Mouse (Mus musculus) ES-E14 (cell line): ENCODE measurements around the gene 1110032F04Rik.
"Not testable (repeated sequence)": the region's sequence is repeated elsewhere in the genome, so short reads cannot be mapped to it uniquely, and the experiment has no call there.

Experiments
- CHD2 ChIP-seq: IDR thresholded peaks from 2 replicates; pipeline ENCODE4 v1.6.1; 2014; ENCODE audit warnings: mild to moderate bottlenecking, low read depth, low read length, inconsistent platforms
- HCFC1 ChIP-seq: IDR thresholded peaks from 2 replicates; pipeline ENCODE4 v1.6.1; 2012; ENCODE audit warnings: low read length, inconsistent platforms, borderline replicate concordance; ENCODE audit not compliant: insufficient read depth
- ZC3H11A ChIP-seq: IDR thresholded peaks from 2 replicates; pipeline ENCODE4 v1.6.1; 2012; ENCODE audit warnings: low read depth, mild to moderate bottlenecking, inconsistent platforms, low read length, borderline replicate concordance
- ZNF384 ChIP-seq: IDR thresholded peaks from 2 replicates; pipeline ENCODE4 v1.6.1; 2012; ENCODE audit warnings: low read depth, low read length, inconsistent platforms

DNA sequence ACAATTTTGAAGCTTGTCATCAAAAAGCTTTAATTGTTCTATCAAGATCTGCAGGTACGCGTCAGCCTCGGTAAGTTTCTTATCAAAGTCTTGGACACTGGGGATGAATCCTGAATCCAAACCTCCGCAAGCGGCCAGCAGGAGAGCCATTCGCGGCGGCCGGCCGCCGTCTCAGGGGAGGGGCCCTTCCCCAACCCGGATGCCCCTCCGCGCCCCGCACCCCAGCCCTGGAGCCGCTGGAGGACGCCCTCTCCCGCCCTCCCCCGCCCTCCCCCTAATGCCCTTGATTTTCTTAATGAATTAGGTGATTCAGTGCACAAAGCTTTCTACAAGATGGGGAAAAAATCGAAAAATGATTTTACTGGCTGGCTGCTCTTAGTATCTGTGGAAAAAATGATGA lies 33.2 kb downstream of the 1110032F04Rik start:
- not testable (repeated sequence) for TF ChIP-seq HCFC1, ZNF384, ZC3H11A, CHD2
